Mouse (Mus musculus) forebrain, embryonic 16.5 days (tissue): ENCODE results near the gene Map2k5. TPM values are rescaled to one million over a fixed set of nuclear protein-coding genes. Genes with fewer than 3 reads are reported as not detected.

Source experiments
- ATAC-seq: fragments of 200-750 bp; cut with Nextera tagmentation; 2 replicates; pipeline ENCODE4 v1.8.0; 2017; ENCODE audit warnings: mild to moderate bottlenecking, moderate library complexity
- H3K27ac ChIP-seq: fragments of 300-500 bp; sonication (generic); 2 replicates; pipeline ENCODE4 v1.5.1; 2014; ENCODE audit warnings: low read length, control low read depth
- H3K27me3 ChIP-seq: fragments of 300-500 bp; sonication (generic); replicated peaks from 2 replicates; pipeline ENCODE4 v1.6.1; 2014; ENCODE audit warnings: low read length; ENCODE audit not compliant: control insufficient read depth, insufficient read depth
- H3K36me3 ChIP-seq: fragments of 300-500 bp; sonication (generic); 2 replicates; pipeline ENCODE4 v1.6.1; 2014; ENCODE audit not compliant: control insufficient read depth, insufficient read depth
- H3K4me1 ChIP-seq: fragments of 300-500 bp; sonication (generic); replicated peaks from 2 replicates; pipeline ENCODE4 v1.6.1; 2014; ENCODE audit warnings: low read length; ENCODE audit not compliant: control insufficient read depth, insufficient read depth
- H3K4me2 ChIP-seq: fragments of 300-500 bp; sonication (generic); 2 replicates; pipeline ENCODE4 v1.6.1; 2014; ENCODE audit warnings: mild to moderate bottlenecking, low read length, control low read depth
- H3K4me3 ChIP-seq: fragments of 300-500 bp; sonication (generic); replicated peaks from 2 replicates; pipeline ENCODE4 v1.5.1; 2014; ENCODE audit warnings: mild to moderate bottlenecking, low read length, control low read depth
- H3K9ac ChIP-seq: fragments of 300-500 bp; sonication (generic); replicated peaks from 2 replicates; pipeline ENCODE4 v1.6.1; 2014; ENCODE audit warnings: low read depth, low read length, control low read depth
- H3K9me3 ChIP-seq: fragments of 300-500 bp; sonication (generic); 2 replicates; pipeline ENCODE4 v1.6.1; 2016; ENCODE audit warnings: low read length; ENCODE audit not compliant: control insufficient read depth
- WGBS: fragments of 180-500 bp; shearing (Covaris S2); extraction: QIAGEN DNeasy Blood & Tissue Kit; methylation state at CpG from one replicate; pipeline ENCODE4 v1.1.7; 2014; 5-methylcytosine and 5-hydroxymethylcytosine counted together
- polyA plus RNA-seq: library from polyadenylated mRNA; unstranded; fragments of >200 nt; fragmentation: Nextera tagmentation; extraction: Ambion mirVana; gene quantifications from 2 replicates; pipeline ENCODE4 v1.2.1, GENCODE M21; 2015

Gene Map2k5
- polyA plus RNA-seq: 39.9 and 45.6 TPM in 2 replicates

- Histone ChIP-seq H3K27ac (peak within 1 kb of the TSS; percentile 69), H3K27me3 (no peaks in the 10 kb centered on the region), H3K4me1 (peaks cover 33% of the 10 kb centered on the region), H3K4me2 (peak within 1 kb of the TSS; percentile 76), H3K9ac (peak within 1 kb of the TSS; percentile 99), H3K4me3 (peak within 1 kb of the TSS; percentile 87), H3K36me3 (no peaks in the 10 kb centered on the region), H3K9me3 (no peaks in the 10 kb centered on the region)
- ATAC-seq: peak; percentile 97
- under 1% methylated on average over 51 of the region's 58 CpGs for WGBS
Measured at GRCm38 (mm10) chr9:63377270-63378142, at the start of gene Map2k5. TSS of gene Map2k5 (minus strand) at chr9:63377902.

DNA sequence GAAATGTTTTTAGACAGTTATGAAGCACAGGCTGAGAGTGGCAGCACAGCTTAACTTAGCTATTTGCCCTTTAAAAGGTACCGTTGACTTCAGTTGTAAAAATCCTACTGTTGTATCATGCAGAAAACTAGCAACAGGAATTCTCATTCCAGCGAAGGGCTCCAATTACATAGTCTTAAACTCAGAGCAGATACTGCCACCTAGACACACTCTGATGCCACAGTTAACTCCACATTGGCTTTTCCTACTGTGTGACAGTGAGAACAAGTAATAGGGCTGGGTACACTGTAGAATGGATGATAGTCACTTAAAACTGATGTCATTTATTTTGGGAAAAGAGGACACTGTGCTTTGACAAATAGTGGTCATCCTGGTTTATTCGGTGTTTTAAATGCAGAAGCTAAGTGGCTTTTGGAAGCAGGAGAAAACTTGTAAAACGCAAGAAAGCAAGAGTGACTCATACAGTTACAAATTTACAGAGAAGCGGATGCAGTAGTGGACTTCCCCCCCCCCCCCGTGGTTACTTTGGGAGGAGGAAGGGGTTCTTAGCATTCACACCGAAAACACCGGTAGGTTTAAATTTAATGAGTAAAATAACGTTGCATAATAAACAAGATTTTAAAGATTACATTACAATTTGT lies 43.5 kb upstream of the Map2k5 start:
- Histone ChIP-seq H3K27me3 (no peaks in the 10 kb centered on the region), H3K4me3 (no peak overlapping the region), H3K4me2 (no peak overlapping the region), H3K4me1 (peaks cover 3% of the 10 kb centered on the region; the same call in 1 of the 2 replicates), H3K36me3 (no peaks in the 10 kb centered on the region), H3K9ac (no peak overlapping the region), H3K27ac (no peak overlapping the region), H3K9me3 (no peaks in the 10 kb centered on the region)
- ATAC-seq: no peak
- 63% methylated on average over 9 of the region's 9 CpGs for WGBS

DNA sequence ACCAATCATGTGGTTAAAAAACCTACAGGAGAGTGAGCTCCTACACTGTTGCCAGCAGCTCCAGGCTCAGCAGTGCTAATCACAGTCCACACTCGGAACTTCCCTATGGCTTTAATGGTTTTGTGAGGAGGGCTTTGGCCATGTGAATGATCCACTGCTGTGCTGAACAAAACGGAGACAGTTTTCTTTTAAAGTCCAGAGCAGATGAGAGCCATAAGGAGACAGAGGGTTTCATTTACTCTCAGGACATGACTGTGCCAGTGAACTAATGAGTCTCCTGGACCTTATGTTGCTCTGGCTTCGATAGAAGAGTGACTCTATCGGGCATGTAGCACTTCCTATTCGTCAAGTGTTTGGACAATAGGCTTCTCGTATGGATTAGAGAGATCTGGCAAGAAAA lies 42.7 kb upstream of the Map2k5 start:
- WGBS: 8% methylated on average over 6 of the region's 6 CpGs
- ATAC-seq: no peak

GRCm38 (mm10) chr9:63400176-63400575 lies 22.5 kb upstream of the Map2k5 start:
- Histone ChIP-seq H3K4me1 (peaks cover 10% of the 10 kb centered on the region), H3K9ac (no peak overlapping the region), H3K27me3 (no peaks in the 10 kb centered on the region), H3K4me3 (no peak overlapping the region), H3K27ac (no peak overlapping the region), H3K9me3 (no peaks in the 10 kb centered on the region), H3K4me2 (no peak overlapping the region), H3K36me3 (no peaks in the 10 kb centered on the region)
- 90% methylated on average over 1 of the region's 1 CpGs for WGBS
- no peak for ATAC-seq

More for the DNA sequence above, 42.7 kb upstream of the Map2k5 start:
- H3K9me3 ChIP-seq: no peaks in the 10 kb centered on the region
- peaks cover 3% of the 10 kb centered on the region; the same call in 1 of the 2 replicates for H3K4me1 ChIP-seq
- no peak overlapping the region for H3K27ac ChIP-seq
- H3K4me3 ChIP-seq: no peak overlapping the region
- no peak overlapping the region for H3K4me2 ChIP-seq
- no peaks in the 10 kb centered on the region for H3K27me3 ChIP-seq
- H3K9ac ChIP-seq: no peak overlapping the region
- no peaks in the 10 kb centered on the region for H3K36me3 ChIP-seq

GRCm38 (mm10) chr9:63399463-63399815 lies 21.7 kb upstream of the Map2k5 start:
- Histone ChIP-seq H3K27ac (peak overlapping the region; percentile 28; the same call in 1 of the 2 replicates), H3K9me3 (no peaks in the 10 kb centered on the region), H3K9ac (peak overlapping the region; percentile 97), H3K36me3 (no peaks in the 10 kb centered on the region), H3K27me3 (no peaks in the 10 kb centered on the region), H3K4me3 (peak overlapping the region; percentile 99), H3K4me1 (peaks cover 10% of the 10 kb centered on the region), H3K4me2 (peak overlapping the region; percentile 92)
- WGBS: 3% methylated on average over 8 of the region's 8 CpGs
- peak; percentile 55 for ATAC-seq

GRCm38 (mm10) chr9:63398611-63399462 lies 21.1 kb upstream of the Map2k5 start, which contains the start of gene 2300009A05Rik:
TSS of gene 2300009A05Rik (minus strand) at chr9:63399246.
- Histone ChIP-seq H3K4me2 (peak within 1 kb of the TSS; percentile 92), H3K27ac (peak within 1 kb of the TSS; percentile 71), H3K27me3 (no peaks in the 10 kb centered on the region), H3K4me3 (peak within 1 kb of the TSS; percentile 99), H3K4me1 (peaks cover 10% of the 10 kb centered on the region), H3K9me3 (no peaks in the 10 kb centered on the region), H3K36me3 (no peaks in the 10 kb centered on the region), H3K9ac (peak within 1 kb of the TSS; percentile 97)
- WGBS: under 1% methylated on average over 74 of the region's 74 CpGs
- peak; percentile 97 for ATAC-seq

DNA sequence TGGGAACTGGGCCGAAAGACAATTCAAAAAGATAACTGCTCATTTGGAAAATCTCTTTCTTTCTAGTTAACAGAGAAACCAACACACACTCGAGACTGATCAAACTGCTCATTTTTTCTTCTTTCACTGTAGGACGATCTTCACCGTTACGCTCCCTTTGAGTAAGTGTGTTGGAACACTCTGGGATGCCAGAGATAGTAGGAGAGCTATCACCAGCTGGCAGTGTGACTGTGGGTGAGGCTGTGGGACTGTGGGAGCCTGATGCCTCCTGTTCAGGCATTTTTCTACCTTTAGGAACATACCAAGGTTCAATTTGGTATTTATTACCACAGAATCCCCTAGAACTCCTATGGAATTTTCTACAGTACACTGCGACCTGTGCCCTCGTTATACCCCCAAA lies 17.9 kb upstream of the Map2k5 start:
- Histone ChIP-seq H3K4me1 (peaks cover 10% of the 10 kb centered on the region), H3K4me2 (no peak overlapping the region)

GRCm38 (mm10) chr9:63391307-63391706 lies 13.6 kb upstream of the Map2k5 start:
- no peaks in the 10 kb centered on the region for H3K9me3 ChIP-seq
- H3K4me2 ChIP-seq: no peak overlapping the region
- H3K9ac ChIP-seq: no peak overlapping the region
- peaks cover 5% of the 10 kb centered on the region for H3K4me1 ChIP-seq
- H3K27me3 ChIP-seq: no peaks in the 10 kb centered on the region
- ATAC-seq: no peak
- no peak overlapping the region for H3K27ac ChIP-seq
- WGBS: 79% methylated on average over 2 of the region's 2 CpGs
- no peaks in the 10 kb centered on the region for H3K36me3 ChIP-seq
- H3K4me3 ChIP-seq: no peak overlapping the region

More for the DNA sequence above, 17.9 kb upstream of the Map2k5 start:
- Histone ChIP-seq H3K36me3 (no peaks in the 10 kb centered on the region), H3K27me3 (no peaks in the 10 kb centered on the region), H3K27ac (no peak overlapping the region), H3K9me3 (no peaks in the 10 kb centered on the region), H3K9ac (no peak overlapping the region), H3K4me3 (no peak overlapping the region)
- 78% methylated on average over 7 of the region's 7 CpGs for WGBS
- ATAC-seq: no peak

DNA sequence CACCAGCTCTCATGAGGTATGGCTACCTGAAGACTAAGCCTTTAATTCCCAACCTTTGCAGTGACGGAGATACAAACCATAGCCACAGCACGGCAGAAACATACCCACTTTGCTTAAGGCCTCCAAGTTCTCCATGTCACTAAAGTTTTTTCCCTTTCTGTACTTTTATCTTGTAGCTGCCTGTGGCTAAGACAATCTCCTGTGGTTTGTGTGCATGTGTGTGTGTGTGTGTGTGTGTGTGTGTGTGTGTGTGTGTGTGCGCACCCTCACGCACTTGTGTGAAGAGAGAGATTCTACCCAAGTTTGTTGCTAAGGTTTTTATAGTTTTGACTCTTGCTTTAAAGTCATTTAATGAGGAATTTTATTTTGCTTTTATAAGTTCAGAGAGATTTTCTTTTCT lies 5.1 kb upstream of the Map2k5 start:
- no peak overlapping the region for H3K27ac ChIP-seq
- no peak overlapping the region for H3K4me2 ChIP-seq
- peaks cover 5% of the 10 kb centered on the region for H3K4me1 ChIP-seq
- WGBS: 96% methylated on average over 4 of the region's 4 CpGs
- H3K9ac ChIP-seq: no peak overlapping the region
- H3K4me3 ChIP-seq: no peak overlapping the region
- ATAC-seq: no peak
- H3K27me3 ChIP-seq: no peaks in the 10 kb centered on the region
- H3K36me3 ChIP-seq: no peaks in the 10 kb centered on the region
- no peaks in the 10 kb centered on the region for H3K9me3 ChIP-seq
